Mouse (Mus musculus) heart, adult 2 months (tissue): Measurements from ENCODE around the gene Kif1c. TPM values are rescaled to one million over a fixed set of nuclear protein-coding genes. Genes with fewer than 3 reads are reported as not detected.
A peak's percentile ranks its signal among the peaks of the same experiment; 100 is the strongest.

Experiments
- DNase-seq, 2 experiments: peaks; one replicate each; pipeline ENCODE4 v3.0.0; 2021
- H3K27ac ChIP-seq: fragments of 200-600 bp; 2 replicates; pipeline ENCODE4 v1.8.1; 2022
- H3K27me3 ChIP-seq: fragments of 200-500 bp; 2 replicates; pipeline ENCODE4 v1.6.1; 2012; ENCODE audit warnings: mild to moderate bottlenecking, low read length, inconsistent platforms, mixed read lengths; ENCODE audit not compliant: control insufficient read depth, insufficient read depth
- H3K36me3 ChIP-seq: fragments of 200-500 bp; 2 replicates; pipeline ENCODE4 v1.6.1; 2012; ENCODE audit warnings: low read length, inconsistent platforms; ENCODE audit not compliant: control insufficient read depth, insufficient read depth
- H3K4me1 ChIP-seq: fragments of 200-500 bp; 2 replicates; pipeline ENCODE4 v1.6.1; 2011; ENCODE audit warnings: low read length; ENCODE audit not compliant: control insufficient read depth, insufficient read depth
- H3K4me3 ChIP-seq: fragments of 200-600 bp; 2 replicates; pipeline ENCODE4 v1.8.1; 2022
- H3K79me2 ChIP-seq: fragments of 200-500 bp; replicated peaks from 2 replicates; pipeline ENCODE4 v1.6.1; 2012; ENCODE audit warnings: mild to moderate bottlenecking, inconsistent platforms, low read length, moderate library complexity, mixed read lengths; ENCODE audit not compliant: control insufficient read depth, insufficient read depth
- H3K9ac ChIP-seq: fragments of 200-500 bp; 2 replicates; pipeline ENCODE4 v1.6.1; 2012; ENCODE audit warnings: low read depth, mild to moderate bottlenecking, control low read depth, inconsistent platforms, low read length, mixed read lengths
- CTCF ChIP-seq: fragments of 200-600 bp; IDR thresholded peaks from 2 replicates; pipeline ENCODE4 v1.8.1; 2022; ENCODE audit warnings: antibody characterized with exemption, mild to moderate bottlenecking, moderate library complexity
- EP300 ChIP-seq: fragments of 200-500 bp; IDR thresholded peaks from 2 replicates; pipeline ENCODE4 v1.6.1; 2011; ENCODE audit warnings: low read depth, low read length, control low read depth; ENCODE audit not compliant: insufficient read depth
- POLR2A ChIP-seq: fragments of 200-500 bp; IDR thresholded peaks from 2 replicates; pipeline ENCODE4 v1.6.1; 2011; ENCODE audit warnings: mild to moderate bottlenecking, low read depth, low read length, control low read depth; ENCODE audit not compliant: insufficient read depth
- WGBS: fragments of 180-500 bp; shearing (Covaris S2); methylation state at CpG from one replicate; pipeline ENCODE4 v1.1.7; 2018; 5-methylcytosine and 5-hydroxymethylcytosine counted together
- intact Hi-C: fragments of 180-260 bp; cut with DNase I; formaldehyde crosslinking; loops from one replicate; pipeline ENCODE4 v1.15.1; 2025
- polyA plus RNA-seq: library from polyadenylated mRNA; depleted of rRNA; stranded (reverse); fragments of >200 nt; gene quantifications from 2 replicates; pipeline ENCODE4 v1.2.3, GENCODE M21; 2012
- total RNA-seq, 2 experiments: library from RNA; stranded (reverse); gene quantifications; 2 replicates each; pipeline ENCODE4 v1.2.3; 2021

Gene Kif1c
- total and polyA plus RNA-seq, 3 experiments, result 153 to 524 (median 477) TPM

GRCm38 (mm10) chr11:70668771-70669505 lies 31.4 kb upstream of the Kif1c start, which contains the start of gene Spag7:
Spag7 (minus strand) TSS chr11:70669416.
- DNase-seq, result peak; percentile 95 to 99
- 0 out of 2 replicates have a peak, but pooled peaks have one; percentile 3 for TF ChIP-seq CTCF
- TF ChIP-seq EP300, result peak; percentile 52; the same call in 1 of the 2 replicates
- TF ChIP-seq POLR2A, result peak; percentile 92
- under 1% methylated on average over 44 of the region's 44 CpGs for WGBS
- Histone ChIP-seq H3K79me2 (no peaks in the 10 kb centered on the region), H3K27me3 (no peaks in the 10 kb centered on the region), H3K9ac (peak within 1 kb of the TSS; percentile 88), H3K36me3 (peaks cover 3% of the 10 kb centered on the region), H3K4me1 (peaks cover 2% of the 10 kb centered on the region), H3K4me3 (peak within 1 kb of the TSS; percentile 89), H3K27ac (peak within 1 kb of the TSS; percentile 98)
- intact Hi-C loops, result loop anchor here (1.0 to 2.0 kb wide), 3 partner anchors 14 to 31 kb away; partner anchors contain the start of genes Inca1, Kif1c, Pfn1 and Rnf167

GRCm38 (mm10) chr11:70669582-70670345 lies 30.6 kb upstream of the Kif1c start:
- TF ChIP-seq CTCF (peak; percentile 81), POLR2A (no peak)
- H3K27me3 ChIP-seq, result no peaks in the 10 kb centered on the region

DNA sequence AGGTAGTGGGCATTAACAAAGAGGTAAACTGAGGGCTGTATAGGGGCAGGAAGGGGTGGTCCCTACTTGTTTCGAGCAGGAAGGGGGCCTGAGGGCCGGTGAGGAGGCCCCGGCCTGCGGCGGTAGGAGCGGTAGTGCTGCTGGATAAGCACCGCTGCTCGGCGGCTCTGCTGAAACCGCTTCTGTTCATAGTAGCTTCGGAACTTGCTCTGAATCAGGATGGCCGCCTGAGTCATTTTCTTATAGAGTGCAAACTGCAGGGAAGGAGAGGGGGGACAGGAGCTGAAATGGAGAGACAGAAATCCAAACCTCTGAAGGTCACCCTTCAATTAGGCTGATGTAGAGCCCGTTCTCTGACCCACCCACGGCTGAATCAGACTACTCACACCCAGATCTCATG lies 29.9 kb upstream of the Kif1c start:
- Histone ChIP-seq H3K9ac (no peak overlapping the region), H3K4me3 (no peak overlapping the region), H3K27ac (no peak overlapping the region), H3K79me2 (no peaks in the 10 kb centered on the region), H3K4me1 (peaks cover 2% of the 10 kb centered on the region), H3K36me3 (no peaks in the 10 kb centered on the region; the same call in 1 of the 2 replicates), H3K27me3 (no peaks in the 10 kb centered on the region)
- intact Hi-C loops, result loop anchor here (1.0 kb wide), 1 partner anchor 17 kb away; no protein-coding TSS in a partner anchor
- DNase-seq, result no peak
- TF ChIP-seq CTCF (no peak), POLR2A (no peak), EP300 (no peak)
- 69% methylated on average over 14 of the region's 14 CpGs for WGBS

More at GRCm38 (mm10) chr11:70669582-70670345, 30.6 kb upstream of the Kif1c start:
- peak; percentile 80 to 83 for DNase-seq
- Histone ChIP-seq H3K9ac (peak overlapping the region; percentile 88), H3K4me3 (peak overlapping the region; percentile 89), H3K36me3 (no peaks in the 10 kb centered on the region; the same call in 1 of the 2 replicates), H3K4me1 (peaks cover 2% of the 10 kb centered on the region), H3K27ac (peak overlapping the region; percentile 98), H3K79me2 (no peaks in the 10 kb centered on the region)
- intact Hi-C loops, result loop anchor here (1.0 to 2.0 kb wide), 4 partner anchors 15 to 31 kb away; partner anchors contain the start of genes Inca1, Kif1c, Pfn1 and Rnf167
- WGBS, result under 1% methylated on average over 31 of the region's 31 CpGs

DNA sequence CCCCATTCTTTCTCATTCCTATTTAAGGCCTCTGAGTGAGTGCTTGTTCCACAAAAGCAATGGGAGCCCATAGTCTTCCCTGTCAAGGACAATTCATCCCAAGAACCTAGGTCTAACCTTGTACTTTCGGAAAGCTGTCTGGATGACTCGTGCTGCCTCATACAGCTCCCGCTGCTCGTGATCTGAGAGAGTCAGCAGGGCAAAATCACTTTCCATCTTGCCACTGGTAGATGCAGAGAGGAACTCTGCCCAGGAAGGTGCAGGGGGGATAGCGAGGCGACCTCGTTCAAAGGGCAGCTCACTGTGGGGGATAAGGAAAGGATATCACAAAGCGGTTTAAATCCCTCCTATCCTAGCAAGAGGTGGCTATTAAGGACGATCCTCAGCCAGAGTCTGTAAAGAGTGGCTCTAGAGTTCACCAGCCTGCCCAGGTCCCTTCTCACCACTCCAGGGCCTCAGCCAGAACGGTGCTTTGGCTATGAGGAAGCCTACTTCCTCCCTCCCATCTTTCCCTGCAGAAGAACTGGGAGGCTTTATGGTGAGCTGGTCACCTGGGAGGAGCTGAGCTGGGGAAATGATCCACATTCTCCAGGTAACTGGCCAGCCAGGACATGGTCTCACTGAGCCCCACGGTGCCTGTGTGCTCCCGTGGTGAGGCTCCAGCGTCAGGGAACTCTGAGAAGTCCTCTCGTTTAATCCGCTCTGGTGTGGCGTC lies 28.9 kb upstream of the Kif1c start:
- H3K79me2 ChIP-seq, result no peaks in the 10 kb centered on the region
- TF ChIP-seq EP300, result no peak
- TF ChIP-seq CTCF, result no peak
- TF ChIP-seq POLR2A, result no peak
- no peaks in the 10 kb centered on the region for H3K27me3 ChIP-seq
- no peak for DNase-seq
- no peaks in the 10 kb centered on the region; the same call in 1 of the 2 replicates for H3K36me3 ChIP-seq
- peaks cover 2% of the 10 kb centered on the region for H3K4me1 ChIP-seq
- no peak overlapping the region for H3K4me3 ChIP-seq
- no peak overlapping the region for H3K27ac ChIP-seq
- intact Hi-C loops, result no loop called here
- no peak overlapping the region for H3K9ac ChIP-seq
- 83% methylated on average over 16 of the region's 16 CpGs for WGBS

DNA sequence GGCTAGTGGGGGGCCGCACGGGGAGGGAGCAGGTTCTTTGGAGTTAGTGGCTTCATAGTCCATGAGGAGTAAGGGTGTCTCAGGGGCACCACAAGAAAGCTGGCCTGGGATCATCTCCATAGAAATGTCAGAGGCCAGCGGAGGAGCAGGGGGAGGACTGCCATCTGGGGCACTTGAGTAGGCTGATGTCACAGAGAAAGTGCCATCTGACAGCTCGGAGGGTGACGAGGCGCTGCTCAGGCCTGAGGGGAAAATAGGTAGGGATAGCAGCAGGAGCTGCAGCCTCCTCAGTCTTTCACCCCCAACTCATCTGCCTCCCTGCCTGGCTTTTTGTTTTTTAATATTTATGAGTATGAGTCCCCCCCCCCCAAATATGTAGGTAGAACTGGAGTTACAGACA lies 26.3 kb upstream of the Kif1c start:
- Histone ChIP-seq H3K27ac (no peak overlapping the region), H3K36me3 (no peaks in the 10 kb centered on the region; the same call in 1 of the 2 replicates), H3K4me3 (no peak overlapping the region), H3K9ac (no peak overlapping the region), H3K27me3 (no peaks in the 10 kb centered on the region), H3K79me2 (no peaks in the 10 kb centered on the region), H3K4me1 (no peaks in the 10 kb centered on the region)
- intact Hi-C loops, result no loop called here
- DNase-seq, result no peak
- TF ChIP-seq CTCF, result no peak
- no peak for TF ChIP-seq EP300
- TF ChIP-seq POLR2A, result no peak
- WGBS, result 89% methylated on average over 6 of the region's 6 CpGs
